Mouse (Mus musculus): ENCODE results near the gene Bub1. TPM values are rescaled to one million over a fixed set of nuclear protein-coding genes. Genes with fewer than 3 reads are reported as not detected.

The Bub1 gene
- polyA plus RNA-seq, 1 experiment from 2014 or later, result 35.7 TPM

DNA sequence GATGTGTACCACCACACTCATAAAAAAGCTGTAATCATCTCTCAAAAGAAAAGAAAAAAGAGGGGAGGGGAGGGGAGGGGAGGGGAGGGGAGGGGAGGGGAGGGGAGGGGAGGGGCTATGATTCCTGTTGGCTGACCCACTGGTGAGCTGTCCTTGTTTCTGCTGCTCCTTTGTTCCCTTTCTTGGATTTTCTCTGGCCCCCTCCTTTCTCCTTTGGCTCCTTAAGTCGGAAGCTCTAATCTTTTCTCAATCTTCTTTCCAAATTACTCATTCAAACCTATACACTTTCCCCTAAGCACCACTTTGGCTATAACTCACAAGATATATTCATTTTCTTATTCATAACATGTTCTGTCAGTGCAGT, 57.1 kb downstream of the Bub1 start:
- 58% methylated on average over 1 of the region's 1 CpGs for WGBS
- Histone ChIP-seq H3K36me3 (peaks cover 2% of the 10 kb centered on the region; the same call in 1 of the 2 replicates), H3K4me2 (no peak overlapping the region), H3K27ac (no peak overlapping the region), H3K9me3 (replicated peaks) (no peaks in the 10 kb centered on the region), H3K4me1 (replicated peaks) (no peaks in the 10 kb centered on the region), H3K27me3 (no peaks in the 10 kb centered on the region), H3K4me3 (no peak overlapping the region), H3K9ac (no peak overlapping the region)
- ATAC-seq (replicated peaks; ENCODE audit: insufficient number of reproducible peaks, insufficient read depth, low FRiP score, low read depth), result no peak

DNA sequence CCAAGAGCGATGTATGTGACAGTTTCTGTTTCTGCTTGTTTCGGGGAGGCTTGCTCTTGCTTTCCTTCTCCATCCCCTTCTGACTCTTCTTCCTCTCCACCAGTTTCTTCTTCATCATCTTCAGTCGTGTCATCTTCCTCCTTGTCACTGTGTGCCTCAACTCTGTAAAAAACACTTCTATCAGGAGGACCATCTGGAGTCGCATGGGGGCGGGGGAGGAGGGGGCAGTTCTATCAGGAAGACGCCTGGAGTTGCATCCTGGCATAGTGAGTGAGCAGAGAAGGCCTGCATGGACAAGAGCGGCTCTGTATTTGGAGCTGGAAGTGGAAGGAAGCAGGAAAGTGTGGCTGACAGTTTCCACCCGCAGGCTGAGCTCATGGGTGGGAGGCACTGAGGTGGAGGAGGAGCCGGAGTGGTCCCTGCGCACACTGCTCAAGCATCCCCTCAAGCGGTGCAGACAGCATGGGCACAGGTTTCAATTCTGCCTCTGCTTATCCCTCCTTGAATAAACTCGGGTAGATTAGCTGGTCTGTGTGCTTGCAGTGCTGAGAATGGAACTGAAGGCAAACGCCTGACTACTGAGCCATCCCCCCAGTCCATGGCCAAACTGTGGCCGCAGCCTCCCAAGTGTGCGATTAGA, 57.6 kb downstream of the Bub1 start:
- no peak for ATAC-seq (replicated peaks; ENCODE audit: insufficient number of reproducible peaks, insufficient read depth, low FRiP score, low read depth)
- WGBS, result 50% methylated on average over 15 of the region's 15 CpGs
- no peak overlapping the region for H3K27ac ChIP-seq

DNA sequence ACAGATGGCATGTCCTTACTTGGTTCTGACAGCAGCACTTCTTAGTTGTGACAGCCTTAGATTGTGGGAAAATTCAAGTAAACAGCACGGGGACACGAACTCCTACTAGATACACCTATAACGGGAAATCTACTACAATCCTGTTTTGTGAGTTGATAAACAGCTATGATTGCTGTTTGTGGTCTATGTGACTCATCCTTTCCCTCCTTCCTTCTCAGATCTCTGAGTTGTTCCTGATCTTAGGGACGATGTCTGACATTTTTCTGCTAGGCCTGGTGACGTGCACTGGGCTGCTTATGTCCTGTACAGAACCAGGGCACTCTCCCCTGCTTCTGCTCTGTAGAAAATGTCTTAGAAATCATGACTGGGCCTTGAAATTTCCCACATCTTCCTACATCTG, 70.1 kb downstream of the Bub1 start:
- H3K4me1 ChIP-seq (replicated peaks), result peaks cover 25% of the 10 kb centered on the region
- ATAC-seq (replicated peaks; ENCODE audit: insufficient number of reproducible peaks, insufficient read depth, low FRiP score, low read depth), result no peak
- H3K4me2 ChIP-seq, result no peak overlapping the region
- H3K4me3 ChIP-seq, result no peak overlapping the region
- no peak overlapping the region for H3K9ac ChIP-seq
- peaks cover 6% of the 10 kb centered on the region; the same call in 1 of the 2 replicates for H3K36me3 ChIP-seq
- WGBS, result 67% methylated on average over 5 of the region's 5 CpGs
- no peak overlapping the region for H3K27ac ChIP-seq
- no peaks in the 10 kb centered on the region for H3K9me3 ChIP-seq (replicated peaks)
- no peaks in the 10 kb centered on the region for H3K27me3 ChIP-seq

More for the DNA sequence above, 57.6 kb downstream of the Bub1 start:
- Histone ChIP-seq H3K27me3 (no peaks in the 10 kb centered on the region), H3K9me3 (replicated peaks) (no peaks in the 10 kb centered on the region), H3K4me2 (no peak overlapping the region), H3K36me3 (peaks cover 2% of the 10 kb centered on the region; the same call in 1 of the 2 replicates), H3K4me1 (replicated peaks) (no peaks in the 10 kb centered on the region), H3K4me3 (no peak overlapping the region), H3K9ac (no peak overlapping the region)

- no peak for ATAC-seq (replicated peaks; ENCODE audit: insufficient number of reproducible peaks, insufficient read depth, low FRiP score, low read depth)
- H3K27me3 ChIP-seq, result no peaks in the 10 kb centered on the region
- H3K4me2 ChIP-seq, result no peak overlapping the region
- no peak overlapping the region for H3K4me3 ChIP-seq
- H3K9ac ChIP-seq, result no peak overlapping the region
- 58% methylated on average over 10 of the region's 10 CpGs for WGBS
- peaks cover 25% of the 10 kb centered on the region for H3K4me1 ChIP-seq (replicated peaks)
- H3K27ac ChIP-seq, result no peak overlapping the region
- no peaks in the 10 kb centered on the region for H3K9me3 ChIP-seq (replicated peaks)
- H3K36me3 ChIP-seq, result peaks cover 6% of the 10 kb centered on the region; the same call in 1 of the 2 replicates
Observed at GRCm38 (mm10) chr2:127760429-127761000, 71.2 kb downstream of the Bub1 start.

- no peak overlapping the region for H3K4me2 ChIP-seq
- peaks cover 25% of the 10 kb centered on the region for H3K4me1 ChIP-seq (replicated peaks)
- H3K27ac ChIP-seq, result no peak overlapping the region
- no peaks in the 10 kb centered on the region for H3K9me3 ChIP-seq (replicated peaks)
- no peak overlapping the region for H3K9ac ChIP-seq
- H3K36me3 ChIP-seq, result peaks cover 6% of the 10 kb centered on the region; the same call in 1 of the 2 replicates
- 85% methylated on average over 6 of the region's 6 CpGs for WGBS
- no peaks in the 10 kb centered on the region for H3K27me3 ChIP-seq
- H3K4me3 ChIP-seq, result no peak overlapping the region
- ATAC-seq (replicated peaks; ENCODE audit: insufficient number of reproducible peaks, insufficient read depth, low FRiP score, low read depth), result no peak
Observed at GRCm38 (mm10) chr2:127760014-127760413, 71.7 kb downstream of the Bub1 start.

DNA sequence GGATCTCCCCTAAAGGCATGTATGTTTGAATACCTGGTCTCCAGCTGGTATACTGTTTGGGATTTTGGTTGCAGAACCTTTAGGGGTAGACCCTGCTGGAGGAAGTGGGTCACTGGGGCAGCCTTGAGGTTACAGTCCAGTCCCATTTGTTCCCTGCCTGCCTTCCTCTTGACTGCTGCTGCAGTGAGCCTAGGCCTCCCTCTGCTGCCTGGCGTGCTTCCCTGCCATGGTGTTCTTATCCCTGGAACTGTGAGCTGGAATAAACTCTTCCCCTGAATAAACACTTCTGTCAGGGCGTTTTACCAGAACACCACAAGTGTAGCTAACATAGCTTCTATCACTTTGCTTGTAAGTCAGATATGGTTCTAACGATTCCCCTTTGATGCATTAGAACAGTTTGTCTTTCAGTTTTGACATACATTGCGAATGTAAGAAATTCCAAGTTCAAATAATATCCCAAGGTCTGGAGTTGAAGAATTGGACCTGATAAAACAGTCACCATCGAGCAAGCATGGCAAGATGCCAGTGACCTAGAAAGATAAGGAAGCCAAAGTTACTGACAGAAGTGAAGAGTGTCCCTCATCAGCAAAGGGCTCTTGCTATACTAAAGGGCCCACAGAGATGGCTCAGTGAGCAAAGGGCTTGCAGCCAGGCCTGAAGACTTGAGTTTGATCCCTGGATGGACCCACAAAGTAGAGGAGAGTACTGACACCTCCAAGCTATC, 72.3 kb downstream of the Bub1 start:
- Histone ChIP-seq H3K27ac (peak overlapping the region; percentile 52), H3K27me3 (no peaks in the 10 kb centered on the region), H3K9ac (no peak overlapping the region), H3K4me1 (replicated peaks) (peaks cover 25% of the 10 kb centered on the region), H3K9me3 (replicated peaks) (no peaks in the 10 kb centered on the region), H3K4me2 (no peak overlapping the region), H3K4me3 (no peak overlapping the region), H3K36me3 (peaks cover 6% of the 10 kb centered on the region; the same call in 1 of the 2 replicates)
- WGBS, result 38% methylated on average over 5 of the region's 5 CpGs
- no peak for ATAC-seq (replicated peaks; ENCODE audit: insufficient number of reproducible peaks, insufficient read depth, low FRiP score, low read depth)

DNA sequence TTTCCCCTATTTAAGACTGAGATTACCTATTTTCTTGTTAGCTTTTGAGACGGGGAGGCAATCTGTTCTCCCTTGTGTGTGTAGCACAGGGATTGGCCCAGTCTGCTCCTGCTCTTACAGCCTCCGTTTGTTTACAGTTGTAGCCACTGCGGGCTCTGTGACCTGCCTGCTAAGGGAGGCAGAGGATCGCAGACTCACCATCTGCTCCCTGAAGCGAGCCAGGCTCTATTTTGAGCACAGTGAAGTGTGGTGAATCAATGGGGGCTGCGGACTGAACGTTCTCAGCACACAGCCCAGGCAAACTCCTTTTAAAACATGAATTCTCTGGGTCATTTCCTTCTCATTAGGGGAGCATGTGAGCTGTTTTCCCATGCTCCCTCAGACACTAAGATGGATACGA, 74.5 kb downstream of the Bub1 start:
- Histone ChIP-seq H3K36me3 (no peaks in the 10 kb centered on the region; the same call in 1 of the 2 replicates), H3K9ac (no peak overlapping the region), H3K27me3 (no peaks in the 10 kb centered on the region), H3K4me1 (replicated peaks) (peaks cover 25% of the 10 kb centered on the region), H3K9me3 (replicated peaks) (no peaks in the 10 kb centered on the region), H3K4me2 (peak overlapping the region; percentile 18; the same call in 1 of the 2 replicates), H3K27ac (0 out of 2 replicates have a peak overlapping the region, but pooled peaks have one; percentile 20), H3K4me3 (no peak overlapping the region)
- ATAC-seq (replicated peaks; ENCODE audit: insufficient number of reproducible peaks, insufficient read depth, low FRiP score, low read depth), result no peak
- WGBS, result 22% methylated on average over 8 of the region's 8 CpGs

DNA sequence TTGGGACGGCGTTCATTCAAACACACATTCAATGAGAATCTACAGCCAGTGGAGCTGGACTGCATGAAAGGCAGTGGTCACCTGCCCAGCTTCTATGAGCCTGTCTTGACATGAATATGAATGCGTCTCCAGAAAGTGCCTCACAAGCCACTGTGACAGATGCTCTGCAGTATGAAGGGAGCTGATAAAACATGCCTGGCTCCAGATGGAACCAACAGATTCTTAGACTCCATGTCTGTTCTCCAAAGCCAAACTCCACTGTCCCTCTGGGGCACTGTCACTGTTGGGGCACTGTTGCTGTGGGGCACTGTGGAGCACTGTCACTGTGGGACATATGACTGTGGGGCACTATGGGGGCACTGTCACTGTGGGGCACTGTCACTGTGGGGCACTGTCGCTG, 77.6 kb downstream of the Bub1 start:
- Histone ChIP-seq H3K36me3 (no peaks in the 10 kb centered on the region), H3K9me3 (replicated peaks) (no peaks in the 10 kb centered on the region), H3K27me3 (no peaks in the 10 kb centered on the region), H3K4me1 (replicated peaks) (peaks cover 15% of the 10 kb centered on the region), H3K4me3 (no peak overlapping the region), H3K27ac (no peak overlapping the region), H3K4me2 (no peak overlapping the region), H3K9ac (no peak overlapping the region)
- 89% methylated on average over 4 of the region's 4 CpGs for WGBS
- no peak for ATAC-seq (replicated peaks; ENCODE audit: insufficient number of reproducible peaks, insufficient read depth, low FRiP score, low read depth)

DNA sequence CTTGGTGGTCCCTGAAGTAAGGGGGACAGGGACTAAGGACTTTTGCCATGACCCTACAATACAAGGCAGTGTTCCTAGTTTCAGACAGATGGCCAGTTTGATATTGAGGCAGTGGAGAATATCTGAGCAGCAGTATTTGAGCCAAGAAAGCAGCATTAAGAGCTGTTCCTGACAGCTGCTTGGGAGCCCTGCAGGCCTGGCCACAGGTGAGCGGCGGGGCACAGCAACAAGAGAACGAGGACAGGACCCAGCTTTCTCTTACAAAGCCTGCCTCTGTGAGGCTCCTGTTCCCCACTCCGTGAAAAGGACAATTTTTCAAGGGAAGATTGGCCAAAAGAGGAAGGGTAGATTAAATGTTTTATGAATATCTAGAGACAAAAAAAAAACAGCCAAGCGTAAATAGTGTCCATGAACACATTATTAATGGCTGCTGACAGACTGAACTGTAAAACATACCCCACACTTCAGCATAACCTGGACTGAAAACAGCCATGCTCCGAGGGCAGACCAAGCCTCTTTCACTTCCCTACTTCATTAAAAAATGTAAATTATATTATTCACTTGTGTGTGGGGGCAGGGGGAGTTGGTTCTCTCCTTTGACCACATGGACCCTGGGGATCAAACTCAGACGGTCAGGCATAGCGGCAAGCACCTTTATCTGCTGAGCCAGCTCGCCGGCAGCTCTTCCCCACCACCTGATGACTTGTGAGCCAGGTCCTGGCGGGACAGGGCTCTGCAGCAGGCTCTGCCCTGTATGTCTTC, 79.6 kb downstream of the Bub1 start:
- H3K36me3 ChIP-seq, result no peaks in the 10 kb centered on the region
- peaks cover 3% of the 10 kb centered on the region; the same call in 1 of the 2 replicates for H3K4me1 ChIP-seq (replicated peaks)
- 66% methylated on average over 11 of the region's 11 CpGs for WGBS
- no peak overlapping the region for H3K4me2 ChIP-seq
- H3K9ac ChIP-seq, result no peak overlapping the region
- no peak overlapping the region for H3K27ac ChIP-seq
- H3K9me3 ChIP-seq (replicated peaks), result no peaks in the 10 kb centered on the region
- no peak overlapping the region for H3K4me3 ChIP-seq
- no peaks in the 10 kb centered on the region for H3K27me3 ChIP-seq
- ATAC-seq (replicated peaks; ENCODE audit: insufficient number of reproducible peaks, insufficient read depth, low FRiP score, low read depth), result no peak

All from heart, embryonic 15.5 days (tissue).